Mouse (Mus musculus) CD4-positive, CD25-positive, alpha-beta regulatory T cell, adult 9 weeks (primary cell): ENCODE data around the gene Olfr1014. TPM values are rescaled to one million over a fixed set of nuclear protein-coding genes. Genes with fewer than 3 reads are reported as not detected.

Experiments used
- polyA plus RNA-seq: library from polyadenylated mRNA; unstranded; fragments of 100-300 nt; shearing (Covaris generic); gene quantifications from one replicate; pipeline ENCODE4 v1.2.1, GENCODE M21; 2017

The Olfr1014 gene
- polyA plus RNA-seq, result not detected

DNA sequence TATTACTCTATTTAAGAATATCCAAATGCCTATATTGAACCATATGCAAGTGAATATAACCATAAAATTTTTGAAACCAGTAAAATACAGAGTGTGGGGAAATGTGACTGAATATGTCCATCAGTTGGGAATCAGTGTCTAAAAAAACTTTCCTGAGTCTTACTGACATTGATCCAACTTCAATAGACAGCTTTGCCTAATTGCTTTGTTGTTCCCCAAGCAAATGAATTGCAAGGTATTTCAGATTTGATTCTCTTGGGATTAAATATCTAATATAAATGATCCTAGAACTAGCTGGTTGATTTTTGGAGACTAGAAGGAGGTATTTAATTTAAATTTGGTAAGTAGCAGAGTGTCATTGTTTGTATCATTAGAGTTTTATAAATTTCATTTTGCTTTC is at the start of gene Olfr1014:
Olfr1014 (plus strand) TSS at position 301 of the 400 bp plus-strand sequence.

DNA sequence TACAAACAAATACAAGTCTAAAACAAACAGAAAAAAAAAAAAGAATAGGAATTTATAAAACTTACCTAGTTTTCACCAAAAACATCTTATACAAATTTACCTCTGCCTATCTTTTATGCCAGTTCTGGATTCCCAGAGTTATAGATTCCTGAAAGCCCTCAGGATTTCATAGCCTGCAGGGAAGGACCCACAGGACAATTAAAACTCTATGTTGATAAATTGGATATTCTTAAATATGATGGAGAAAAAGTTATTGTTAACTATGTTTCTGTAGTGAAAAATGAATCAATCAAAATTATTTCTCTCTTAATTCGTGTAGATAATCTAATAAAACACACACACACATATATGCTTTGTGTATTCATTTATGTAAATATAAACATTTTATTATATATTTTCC is 9.8 kb upstream of the Olfr1014 start, which contains the start of gene Olfr1012:
Olfr1012 (minus strand) TSS at position 101 of the 400 bp plus-strand sequence.

DNA sequence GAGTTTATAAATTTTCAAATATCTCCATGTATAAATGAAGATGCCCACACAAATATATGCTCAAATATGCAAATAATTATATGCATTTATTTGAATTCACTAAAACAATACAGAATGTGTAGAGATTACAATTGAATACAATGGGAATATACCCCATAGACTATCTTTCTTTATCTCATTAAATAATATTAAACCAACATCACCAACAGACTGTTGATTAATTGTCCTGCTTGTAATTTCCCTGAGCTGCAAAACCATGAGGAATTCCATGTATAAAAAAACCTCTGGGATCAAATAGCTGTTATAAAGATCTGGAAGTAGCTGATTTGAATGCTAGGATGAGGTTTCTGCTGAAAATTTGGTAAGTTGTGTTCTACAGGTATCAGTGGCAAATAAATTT is 5.7 kb upstream of the Olfr1014 start, which contains the start of gene Olfr1013:
Olfr1013 (plus strand) TSS at position 301 of the 400 bp plus-strand sequence.

GRCm38 (mm10) chr2:85781717-85782116 is 9.2 kb downstream of the Olfr1014 start, which contains the start of gene Olfr1015:
Olfr1015 (plus strand) TSS chr2:85782017.

DNA sequence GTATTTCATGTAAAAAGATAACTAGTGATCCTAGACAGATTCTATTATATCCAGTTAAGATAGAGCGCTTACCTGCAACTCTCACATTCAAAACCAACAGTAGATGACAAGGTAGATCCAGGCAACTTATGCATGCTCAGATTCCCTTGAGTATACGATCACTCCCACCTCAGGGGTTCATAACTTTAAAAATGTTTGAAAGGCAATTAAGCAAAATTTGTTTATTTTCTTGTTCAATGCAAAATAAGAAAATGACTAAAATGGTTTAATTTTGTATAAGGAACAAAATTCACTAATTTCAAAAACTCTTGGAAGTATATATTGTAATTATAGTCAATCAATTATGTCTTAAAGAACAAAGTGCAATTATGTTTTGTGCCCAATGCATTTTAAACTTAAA is 29.9 kb downstream of the Olfr1014 start, which contains the start of gene Olfr1016:
Olfr1016 (minus strand) TSS at position 101 of the 400 bp plus-strand sequence.

DNA sequence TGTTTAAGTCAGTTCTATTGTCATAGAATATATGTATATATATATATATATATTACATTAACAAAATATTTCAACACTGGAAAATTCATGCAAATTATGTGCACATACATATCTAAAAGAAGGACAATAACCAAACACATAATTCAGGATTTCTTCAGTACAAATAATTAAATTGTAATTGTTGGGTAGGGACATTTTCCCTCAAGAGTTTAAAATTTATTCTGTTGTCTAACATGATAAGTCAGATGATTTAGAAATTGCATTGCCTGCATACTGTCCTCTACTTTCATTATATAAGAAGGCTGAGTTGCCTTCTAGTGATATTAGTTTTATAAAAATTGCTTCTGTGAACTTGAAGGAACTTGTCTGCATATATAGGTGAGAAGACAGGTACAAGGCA is 45.7 kb downstream of the Olfr1014 start, which contains the start of gene Olfr1018:
Olfr1018 (plus strand) TSS at position 301 of the 400 bp plus-strand sequence.

Other genes with a start within 250 kb of the Olfr1014 start
- gene Olfr996, start 193.5 kb upstream of the Olfr1014 start, polyA plus RNA-seq, result not detected
- not detected for gene Olfr998, start 183.8 kb upstream of the Olfr1014 start, polyA plus RNA-seq
- not detected for gene Olfr1000, start 160.8 kb upstream of the Olfr1014 start, polyA plus RNA-seq
- gene Olfr1002, start 122.0 kb upstream of the Olfr1014 start, polyA plus RNA-seq, result not detected
- gene Olfr154, start 108.3 kb upstream of the Olfr1014 start, polyA plus RNA-seq, result not detected
- not detected for gene Olfr1006, start 93.9 kb upstream of the Olfr1014 start, polyA plus RNA-seq
- not detected for gene Olfr1008, start 83.3 kb upstream of the Olfr1014 start, polyA plus RNA-seq
- not detected for gene Olfr1009, start 57.3 kb upstream of the Olfr1014 start, polyA plus RNA-seq
- not detected for gene Olfr1012, start 9.9 kb upstream of the Olfr1014 start, polyA plus RNA-seq
- gene Olfr1013, start 5.6 kb upstream of the Olfr1014 start, polyA plus RNA-seq, result not detected
- gene Olfr1015, start 9.3 kb downstream of the Olfr1014 start, polyA plus RNA-seq, result not detected
- gene Olfr1016, start 29.8 kb downstream of the Olfr1014 start, polyA plus RNA-seq, result not detected
- gene Olfr1018, start 45.8 kb downstream of the Olfr1014 start, polyA plus RNA-seq, result not detected
- gene Olfr1019, start 72.8 kb downstream of the Olfr1014 start, polyA plus RNA-seq, result not detected
- gene Olfr1020, start 74.3 kb downstream of the Olfr1014 start, polyA plus RNA-seq, result not detected
- not detected for gene Olfr1022, start 95.9 kb downstream of the Olfr1014 start, polyA plus RNA-seq
- not detected for gene Olfr1023, start 112.9 kb downstream of the Olfr1014 start, polyA plus RNA-seq
- not detected for gene Olfr1024, start 132.3 kb downstream of the Olfr1014 start, polyA plus RNA-seq
- not detected for gene Olfr1025-ps1, start 142.5 kb downstream of the Olfr1014 start, polyA plus RNA-seq
- gene Olfr1026, start 148.8 kb downstream of the Olfr1014 start, polyA plus RNA-seq, result not detected
- not detected for gene Olfr1028, start 177.7 kb downstream of the Olfr1014 start, polyA plus RNA-seq
- not detected for gene Olfr1029, start 201.2 kb downstream of the Olfr1014 start, polyA plus RNA-seq
- not detected for gene Olfr1030, start 206.6 kb downstream of the Olfr1014 start, polyA plus RNA-seq
- gene Olfr1031, start 217.6 kb downstream of the Olfr1014 start, polyA plus RNA-seq, result not detected
- gene Olfr1032, start 232.8 kb downstream of the Olfr1014 start, polyA plus RNA-seq, result not detected
- 1.3 TPM for gene Olfr1033, start 247.9 kb downstream of the Olfr1014 start, polyA plus RNA-seq